In the genomic region with DNA sequence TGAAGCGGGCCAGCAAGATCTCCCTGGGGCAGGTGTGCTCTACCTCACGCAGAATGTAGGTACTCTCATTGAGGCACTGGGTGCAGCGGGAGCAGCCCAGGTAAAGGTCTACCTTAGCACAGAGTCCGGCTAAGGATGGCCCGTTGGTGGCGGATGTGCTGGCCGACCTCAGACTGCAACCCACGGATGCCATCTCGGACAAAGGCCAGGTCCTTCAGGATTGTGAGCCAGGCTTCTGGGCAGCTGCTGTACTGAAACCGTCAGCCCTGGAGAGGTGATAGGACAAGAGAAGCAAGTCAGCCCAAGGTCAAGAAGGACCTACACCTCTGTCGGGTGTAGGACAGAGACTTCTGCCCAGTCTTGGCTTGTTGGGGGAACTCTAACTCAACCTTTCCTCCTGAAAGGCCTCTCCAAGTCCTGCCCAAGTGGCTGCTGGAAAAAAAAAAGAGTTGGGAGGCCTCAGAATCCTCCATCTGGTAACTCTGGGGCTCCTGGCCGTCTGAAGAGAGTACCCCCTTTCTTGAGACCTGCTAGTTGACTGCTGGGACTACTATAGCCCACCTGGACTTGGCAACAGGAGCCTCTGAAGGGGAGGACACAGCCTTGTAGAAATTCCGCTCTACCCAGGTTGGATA, we compare ENCODE assay signal across 9 mouse cellular contexts. TPM values are rescaled to one million over a fixed set of nuclear protein-coding genes. Genes with fewer than 3 reads are reported as not detected.
A peak's percentile ranks its signal among the peaks of the same experiment; 100 is the strongest.
DNase-seq lines count a peak whose midpoint lies in the region; ATAC-seq and TF ChIP-seq lines count a peak whose summit lies in the region.
"Had no signal": no experiment of that assay in that cellular context is flagged by ENCODE, and none has a peak within 500 bp of the region (broad histone marks: within the 10 kb centered on the region; RNA-seq: fewer than 3 reads in every experiment).

No protein-coding gene starts in this region.

- H3K27ac ChIP-seq in heart, embryonic 14.5 days (replicated peaks in 1 of 2; ENCODE audit: control insufficient read depth in 1 of 2, insufficient read depth in 1 of 2, low read depth in 2 of 2, low read length in 2 of 2), result no peak overlapping the region
- no peak overlapping the region for H3K27ac ChIP-seq in thymus, adult 2 months (ENCODE audit: control insufficient read depth, insufficient read depth, low read length)
- H3K27ac ChIP-seq in limb, embryonic 10.5 days, result no peak overlapping the region
- H3K27ac ChIP-seq in stomach, embryonic 15.5 days, result no peak overlapping the region
- no peak overlapping the region for H3K27ac ChIP-seq in forebrain, embryonic 15.5 days (replicated peaks)
- H3K27ac ChIP-seq: hindbrain, embryonic 15.5 days had no signal

- 87% methylated on average over 13 of the region's 13 CpGs for WGBS in heart, embryonic 14.5 days
- 93% methylated on average over 13 of the region's 13 CpGs for WGBS in thymus, adult 2 months
- WGBS in limb, embryonic 10.5 days, result 91% methylated on average over 13 of the region's 13 CpGs
- WGBS in stomach, embryonic 15.5 days, result 87% methylated on average over 13 of the region's 13 CpGs
- 92% methylated on average over 13 of the region's 13 CpGs for WGBS in forebrain, embryonic 15.5 days

- peaks cover 0 to 4% of the 10 kb centered on the region in 2 experiments; a peak in 1 of 4 replicates for H3K4me1 ChIP-seq in heart, embryonic 14.5 days (ENCODE audit: control insufficient read depth in 2 of 2, insufficient read depth in 2 of 2, low read length in 2 of 2)
- peaks cover 31% of the 10 kb centered on the region for H3K4me1 ChIP-seq in thymus, adult 2 months (replicated peaks; ENCODE audit: control insufficient read depth, insufficient read depth, low read length)
- H3K4me1 ChIP-seq in limb, embryonic 10.5 days, result peaks cover 29% of the 10 kb centered on the region
- peaks cover 7% of the 10 kb centered on the region; the same call in 1 of the 2 replicates for H3K4me1 ChIP-seq in stomach, embryonic 15.5 days
- H3K4me1 ChIP-seq in forebrain, embryonic 15.5 days, result 0 out of 2 replicates have a peak, but pooled peaks cover 2% of the 10 kb centered on the region
- H3K4me1 ChIP-seq: hindbrain, embryonic 15.5 days had no signal

- peak overlapping the region; percentile 77; the same call in 1 of the 2 replicates for H3K9ac ChIP-seq in heart, embryonic 14.5 days (ENCODE audit: low read length)
- H3K9ac ChIP-seq in stomach, embryonic 15.5 days, result no peak overlapping the region
- no peak overlapping the region for H3K9ac ChIP-seq in forebrain, embryonic 15.5 days (replicated peaks)
- H3K9ac ChIP-seq: hindbrain, embryonic 15.5 days had no signal

- H3K9me3 ChIP-seq in heart, embryonic 14.5 days (ENCODE audit: control insufficient read depth, low read length), result no peaks in the 10 kb centered on the region
- no peaks in the 10 kb centered on the region for H3K9me3 ChIP-seq in limb, embryonic 10.5 days (replicated peaks)
- no peaks in the 10 kb centered on the region for H3K9me3 ChIP-seq in stomach, embryonic 15.5 days
- H3K9me3 ChIP-seq in forebrain, embryonic 15.5 days, result no peaks in the 10 kb centered on the region
- H3K9me3 ChIP-seq: hindbrain, embryonic 15.5 days had no signal

- TF ChIP-seq CTCF in thymus, adult 2 months (IDR thresholded peaks at IDR 0.05; ENCODE audit: borderline replicate concordance, control insufficient read depth, extremely low read depth, insufficient read depth, low read length, poor library complexity), result no peak

- no peak for DNase-seq in heart, postnatal 10 days
- DNase-seq in thymus, adult 2 months, result no peak
- no peak for DNase-seq in thymus, postnatal 10 days (ENCODE audit: low spot score in 2 of 2)
- no peak for DNase-seq in limb, embryonic 10.5 days (ENCODE audit: low spot score)
- no peak for DNase-seq in gastrocnemius, postnatal 14 days

- peak overlapping the region; percentile 71 for H3K4me2 ChIP-seq in heart, embryonic 14.5 days (ENCODE audit: low read length)
- peak overlapping the region; percentile 67 for H3K4me2 ChIP-seq in stomach, embryonic 15.5 days
- no peak overlapping the region for H3K4me2 ChIP-seq in forebrain, embryonic 15.5 days (replicated peaks)

- H3K36me3 ChIP-seq in heart, embryonic 14.5 days (ENCODE audit: control insufficient read depth, insufficient read depth, low read length), result peaks cover 14% of the 10 kb centered on the region; the same call in 1 of the 2 replicates
- H3K36me3 ChIP-seq in thymus, adult 2 months (ENCODE audit: control insufficient read depth, insufficient read depth, low read length), result peaks cover 22% of the 10 kb centered on the region
- 0 out of 2 replicates have a peak, but pooled peaks cover 6% of the 10 kb centered on the region for H3K36me3 ChIP-seq in limb, embryonic 10.5 days
- no peaks in the 10 kb centered on the region for H3K36me3 ChIP-seq in stomach, embryonic 15.5 days
- H3K36me3 ChIP-seq in forebrain, embryonic 15.5 days, result no peaks in the 10 kb centered on the region
- H3K36me3 ChIP-seq: hindbrain, embryonic 15.5 days had no signal

- no peak for TF ChIP-seq POLR2A in thymus, adult 2 months (IDR thresholded peaks at IDR 0.05; ENCODE audit: control insufficient read depth, extremely low read depth, insufficient read depth, low read length, poor library complexity)

- no peaks in the 10 kb centered on the region for H3K27me3 ChIP-seq in heart, embryonic 14.5 days (ENCODE audit: control insufficient read depth, insufficient read depth, low read length)
- H3K27me3 ChIP-seq in thymus, adult 2 months (ENCODE audit: control insufficient read depth, insufficient read depth, low read length), result no peaks in the 10 kb centered on the region
- H3K27me3 ChIP-seq in limb, embryonic 10.5 days (ENCODE audit: low read depth, poor library complexity, severe bottlenecking), result no peaks in the 10 kb centered on the region
- no peaks in the 10 kb centered on the region for H3K27me3 ChIP-seq in stomach, embryonic 15.5 days (replicated peaks)
- H3K27me3 ChIP-seq in forebrain, embryonic 15.5 days, result no peaks in the 10 kb centered on the region
- H3K27me3 ChIP-seq: hindbrain, embryonic 15.5 days had no signal

- ATAC-seq in heart, embryonic 14.5 days (ENCODE audit: insufficient number of reproducible peaks, insufficient read depth, low FRiP score, low read depth), result no peak
- ATAC-seq in stomach, embryonic 15.5 days (ENCODE audit: insufficient read depth, low FRiP score, low read depth), result no peak
- no peak for ATAC-seq in forebrain, embryonic 15.5 days (replicated peaks)

- intact Hi-C loops in heart, postnatal 10 days (cut with DNase I), result loop anchor here (5.0 kb wide), 1 partner anchor 54 kb away; a partner anchor contains a TSS
- intact Hi-C loops in gastrocnemius, postnatal 14 days (cut with DNase I; ENCODE audit: low total_unique reads), result no loop called here

- peak overlapping the region in 1 of 2 experiments; percentile 59; a peak in 1 of 4 replicates for H3K4me3 ChIP-seq in heart, embryonic 14.5 days (ENCODE audit: control insufficient read depth in 1 of 2, insufficient read depth in 1 of 2, low read depth in 1 of 2, low read length in 2 of 2)
- peak overlapping the region; percentile 20 for H3K4me3 ChIP-seq in thymus, adult 2 months (ENCODE audit: control insufficient read depth, insufficient read depth, low read length)
- H3K4me3 ChIP-seq in limb, embryonic 10.5 days, result peak overlapping the region; percentile 58; the same call in 1 of the 2 replicates
- peak overlapping the region; percentile 59 for H3K4me3 ChIP-seq in stomach, embryonic 15.5 days (replicated peaks)
- no peak overlapping the region for H3K4me3 ChIP-seq in forebrain, embryonic 15.5 days

RNA-seq across cellular contexts. Expression of a gene that starts 0.9 kb away (rescaled TPM):
- polyA plus RNA-seq in heart, embryonic 14.5 days (2014; fragmentation: Nextera tagmentation; extraction: Ambion mirVana), result 1.3 and 1.6 TPM in 2 replicates
- 10 to 100 TPM in 1 of 2 experiments, 1 to 10 TPM in 1; 9.3 to 10.2 TPM for total RNA-seq in heart, postnatal 10 days (2021)
- 106 and 116 TPM in 2 replicates for polyA plus RNA-seq in thymus, adult 2 months (2012; rRNA removed)
- 0.87 and 1.2 TPM in 2 replicates for polyA plus RNA-seq in limb, embryonic 10.5 days (2016; fragmentation: Nextera tagmentation; extraction: Ambion mirVana)
- polyA plus RNA-seq in stomach, embryonic 15.5 days (2015; fragmentation: Nextera tagmentation; extraction: Ambion mirVana), result 2.1 and 2.3 TPM in 2 replicates
- 1 to 10 TPM; 2.9 to 3.0 TPM for total RNA-seq in gastrocnemius, postnatal 14 days (2021)
- polyA plus RNA-seq in forebrain, embryonic 15.5 days (2015; fragmentation: Nextera tagmentation; extraction: Ambion mirVana), result 0.29 and 0.37 TPM in 2 replicates

RNA-seq across cellular contexts. Expression of a gene that starts 21.1 kb away (rescaled TPM):
- polyA plus RNA-seq in heart, embryonic 14.5 days (2014; fragmentation: Nextera tagmentation; extraction: Ambion mirVana), result not detected in 2 replicates
- total RNA-seq in heart, postnatal 10 days (2021), result under 1 TPM in 1 of 2 experiments, not detected in 1; 0.30 TPM
- 0.85 and 0.88 TPM in 2 replicates for polyA plus RNA-seq in thymus, adult 2 months (2012; rRNA removed)
- 0.34 and 0.73 TPM in 2 replicates for polyA plus RNA-seq in limb, embryonic 10.5 days (2016; fragmentation: Nextera tagmentation; extraction: Ambion mirVana)
- polyA plus RNA-seq in stomach, embryonic 15.5 days (2015; fragmentation: Nextera tagmentation; extraction: Ambion mirVana), result 0.09 and 0.26 TPM in 2 replicates
- total RNA-seq in gastrocnemius, postnatal 14 days (2021), result not detected
- not detected in 2 replicates for polyA plus RNA-seq in forebrain, embryonic 15.5 days (2015; fragmentation: Nextera tagmentation; extraction: Ambion mirVana)

RNA-seq across cellular contexts. Expression of a gene that starts 27.9 kb away (rescaled TPM):
- polyA plus RNA-seq in heart, embryonic 14.5 days (2014; fragmentation: Nextera tagmentation; extraction: Ambion mirVana), result 0.08 and 0.09 TPM in 2 replicates
- under 1 TPM; 0.17 to 0.25 TPM for total RNA-seq in heart, postnatal 10 days (2021)
- 0.71 and 0.86 TPM in 2 replicates for polyA plus RNA-seq in thymus, adult 2 months (2012; rRNA removed)
- 1.6 and 2.0 TPM in 2 replicates for polyA plus RNA-seq in limb, embryonic 10.5 days (2016; fragmentation: Nextera tagmentation; extraction: Ambion mirVana)
- 0.06 and 0.18 TPM in 2 replicates for polyA plus RNA-seq in stomach, embryonic 15.5 days (2015; fragmentation: Nextera tagmentation; extraction: Ambion mirVana)
- total RNA-seq in gastrocnemius, postnatal 14 days (2021), result under 1 TPM; 0.10 to 0.18 TPM
- polyA plus RNA-seq in forebrain, embryonic 15.5 days (2015; fragmentation: Nextera tagmentation; extraction: Ambion mirVana), result 0.06 TPM in 1 of 2 replicates, not detected in the other

RNA-seq across cellular contexts. Expression of a gene that starts 38.3 kb away (rescaled TPM):
- polyA plus RNA-seq in heart, embryonic 14.5 days (2014; fragmentation: Nextera tagmentation; extraction: Ambion mirVana), result not detected in 2 replicates
- total RNA-seq in heart, postnatal 10 days (2021), result not detected
- 0.22 and 0.32 TPM in 2 replicates for polyA plus RNA-seq in thymus, adult 2 months (2012; rRNA removed)
- not detected in 2 replicates for polyA plus RNA-seq in limb, embryonic 10.5 days (2016; fragmentation: Nextera tagmentation; extraction: Ambion mirVana)
- 0.12 TPM in 1 of 2 replicates, not detected in the other for polyA plus RNA-seq in stomach, embryonic 15.5 days (2015; fragmentation: Nextera tagmentation; extraction: Ambion mirVana)
- total RNA-seq in gastrocnemius, postnatal 14 days (2021), result not detected
- polyA plus RNA-seq in forebrain, embryonic 15.5 days (2015; fragmentation: Nextera tagmentation; extraction: Ambion mirVana), result not detected in 2 replicates
- polyA plus RNA-seq: hindbrain, embryonic 15.5 days had no signal

RNA-seq across cellular contexts. Expression of a gene that starts 46.9 kb away (rescaled TPM):
- 9.1 and 9.9 TPM in 2 replicates for polyA plus RNA-seq in heart, embryonic 14.5 days (2014; fragmentation: Nextera tagmentation; extraction: Ambion mirVana)
- 10 to 100 TPM; 12.3 to 15.3 TPM for total RNA-seq in heart, postnatal 10 days (2021)
- 60.8 and 62.4 TPM in 2 replicates for polyA plus RNA-seq in thymus, adult 2 months (2012; rRNA removed)
- polyA plus RNA-seq in limb, embryonic 10.5 days (2016; fragmentation: Nextera tagmentation; extraction: Ambion mirVana), result 20.3 and 23.0 TPM in 2 replicates
- polyA plus RNA-seq in stomach, embryonic 15.5 days (2015; fragmentation: Nextera tagmentation; extraction: Ambion mirVana), result 12.2 and 13.2 TPM in 2 replicates
- total RNA-seq in gastrocnemius, postnatal 14 days (2021), result 1 to 10 TPM; 6.6 to 6.8 TPM
- polyA plus RNA-seq in forebrain, embryonic 15.5 days (2015; fragmentation: Nextera tagmentation; extraction: Ambion mirVana), result 20.2 and 20.3 TPM in 2 replicates

Comparison
In these comparisons a context has a peak if more than half of its experiments do, and no peak if none do; other contexts are left out.
1. RNA of a gene that starts 0.9 kb away (polyA plus RNA-seq): 106 to 116 TPM in thymus, adult 2 months; 2.1 to 2.3 TPM in stomach, embryonic 15.5 days, 1.3 to 1.6 TPM in heart, embryonic 14.5 days, 0.87 to 1.2 TPM in limb, embryonic 10.5 days and 0.29 to 0.37 TPM in forebrain, embryonic 15.5 days; every median in the first group is over 10 times any median in the second.